Mouse (Mus musculus) liver, embryonic 14.5 days (tissue): ENCODE data around the gene Cox6a2.

ENCODE experiments used
- CTCF ChIP-seq: IDR thresholded peaks from 2 replicates; pipeline ENCODE4 v1.5.1; 2016; ENCODE audit warnings: antibody characterized with exemption, low read depth, control low read depth
- EP300 ChIP-seq: IDR thresholded peaks from 2 replicates; pipeline ENCODE4 v1.6.1; 2016; ENCODE audit warnings: antibody characterized with exemption, low read depth

DNA sequence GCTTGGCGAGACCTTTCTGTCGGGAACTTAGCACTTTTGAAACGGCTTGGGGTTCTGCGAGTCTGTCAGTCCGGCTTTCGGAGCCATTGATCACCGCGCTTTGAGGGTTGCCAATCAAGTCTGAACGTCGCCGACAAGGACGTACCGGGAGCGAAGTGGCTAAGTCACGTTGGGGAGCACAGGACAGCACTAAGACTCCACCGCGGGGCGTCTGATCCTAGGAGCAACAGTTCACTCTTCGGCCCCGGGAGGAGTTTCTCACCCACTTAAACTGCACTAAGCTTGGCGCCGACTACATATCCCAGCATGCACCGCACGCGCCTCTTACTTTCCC lies 31.4 kb upstream of the Cox6a2 start:
- TF ChIP-seq CTCF (no peak), EP300 (no peak)
